Mouse (Mus musculus) liver, embryonic 16.5 days (tissue): Measurements from ENCODE around the gene Nxt2. TPM values are rescaled to one million over a fixed set of nuclear protein-coding genes. Genes with fewer than 3 reads are reported as not detected.

Source experiments
- ATAC-seq: fragments of 200-750 bp; cut with Nextera tagmentation; 2 replicates; pipeline ENCODE4 v1.8.0; 2017; ENCODE audit warnings: low read depth, mild to moderate bottlenecking, moderate number of reproducible peaks, moderate library complexity
- H3K27ac ChIP-seq: fragments of 300-500 bp; sonication (generic); 2 replicates; pipeline ENCODE4 v1.5.1; 2014; ENCODE audit warnings: mild to moderate bottlenecking, low read length
- H3K27me3 ChIP-seq: fragments of 300-500 bp; sonication (generic); 2 replicates; pipeline ENCODE4 v1.6.1; 2014; ENCODE audit warnings: low read depth, low read length, mixed read lengths; ENCODE audit not compliant: control insufficient read depth, insufficient read depth
- H3K36me3 ChIP-seq: fragments of 300-500 bp; sonication (generic); 2 replicates; pipeline ENCODE4 v1.6.1; 2014; ENCODE audit warnings: mild to moderate bottlenecking; ENCODE audit not compliant: control insufficient read depth, insufficient read depth
- H3K4me1 ChIP-seq: fragments of 300-500 bp; sonication (generic); 2 replicates; pipeline ENCODE4 v1.6.1; 2014; ENCODE audit warnings: low read depth, low read length, mixed read lengths; ENCODE audit not compliant: control insufficient read depth
- H3K4me2 ChIP-seq: fragments of 300-500 bp; sonication (generic); 2 replicates; pipeline ENCODE4 v1.6.1; 2014; ENCODE audit warnings: low read depth, low read length, mixed read lengths
- H3K4me3 ChIP-seq: fragments of 300-500 bp; sonication (generic); 2 replicates; pipeline ENCODE4 v1.5.1; 2014; ENCODE audit warnings: low read depth, mild to moderate bottlenecking, low read length
- H3K9ac ChIP-seq: fragments of 300-500 bp; sonication (generic); 2 replicates; pipeline ENCODE4 v1.6.1; 2014; ENCODE audit warnings: low read depth, low read length
- H3K9me3 ChIP-seq: fragments of 300-500 bp; sonication (generic); replicated peaks from 2 replicates; pipeline ENCODE4 v1.6.1; 2016; ENCODE audit warnings: low read length; ENCODE audit not compliant: control insufficient read depth
- WGBS: fragments of 180-500 bp; shearing (Covaris S2); extraction: QIAGEN DNeasy Blood & Tissue Kit; methylation state at CpG from one replicate; pipeline ENCODE4 v1.1.7; 2014; ENCODE audit not compliant: insufficient replicate concordance; 5-methylcytosine and 5-hydroxymethylcytosine counted together
- polyA plus RNA-seq: library from polyadenylated mRNA; unstranded; fragments of >200 nt; fragmentation: Nextera tagmentation; extraction: Ambion mirVana; gene quantifications from 2 replicates; pipeline ENCODE4 v1.2.1, GENCODE M21; 2015

The Nxt2 gene
- 7.7 and 9.1 TPM in 2 replicates for polyA plus RNA-seq

- no peaks in the 10 kb centered on the region for H3K9me3 ChIP-seq
- peak within 1 kb of the TSS; percentile 68 for H3K4me2 ChIP-seq
- no peaks in the 10 kb centered on the region for H3K27me3 ChIP-seq
- H3K4me1 ChIP-seq = no peaks in the 10 kb centered on the region
- 0 out of 2 replicates have a peak within 1 kb of the TSS, but pooled peaks have one; percentile 41 for H3K27ac ChIP-seq
- peak within 1 kb of the TSS; percentile 38 for H3K9ac ChIP-seq
- H3K36me3 ChIP-seq = no peaks in the 10 kb centered on the region
- H3K4me3 ChIP-seq = peak within 1 kb of the TSS; percentile 69
- no peak for ATAC-seq
- WGBS = 76% methylated on average over 14 of the region's 14 CpGs
Measured at GRCm38 (mm10) chrX:142226542-142226941, at the start of gene Nxt2. Gene Nxt2 (plus strand): TSS chrX:142226770.

- no peak for ATAC-seq
- no peak overlapping the region for H3K4me2 ChIP-seq
- H3K9ac ChIP-seq = no peak overlapping the region
- H3K4me1 ChIP-seq = no peaks in the 10 kb centered on the region
- no peak overlapping the region for H3K4me3 ChIP-seq
- H3K9me3 ChIP-seq = no peaks in the 10 kb centered on the region
- H3K36me3 ChIP-seq = no peaks in the 10 kb centered on the region
- H3K27me3 ChIP-seq = peaks cover 2% of the 10 kb centered on the region; the same call in 1 of the 2 replicates
- no peak overlapping the region for H3K27ac ChIP-seq
Measured at GRCm38 (mm10) chrX:142176981-142177380, 49.6 kb upstream of the Nxt2 start.

GRCm38 (mm10) chrX:142182026-142182425 lies 44.5 kb upstream of the Nxt2 start:
- Histone ChIP-seq H3K27me3 (no peaks in the 10 kb centered on the region), H3K27ac (no peak overlapping the region), H3K9me3 (no peaks in the 10 kb centered on the region), H3K4me1 (no peaks in the 10 kb centered on the region), H3K9ac (no peak overlapping the region), H3K4me2 (no peak overlapping the region), H3K4me3 (no peak overlapping the region), H3K36me3 (no peaks in the 10 kb centered on the region)
- ATAC-seq = no peak
- WGBS = 71% methylated on average over 2 of the region's 2 CpGs

- Histone ChIP-seq H3K27me3 (no peaks in the 10 kb centered on the region; the same call in 1 of the 2 replicates), H3K4me1 (no peaks in the 10 kb centered on the region), H3K27ac (no peak overlapping the region), H3K36me3 (no peaks in the 10 kb centered on the region), H3K4me3 (no peak overlapping the region), H3K4me2 (no peak overlapping the region), H3K9me3 (no peaks in the 10 kb centered on the region), H3K9ac (no peak overlapping the region)
- ATAC-seq = no peak
- 52% methylated on average over 22 of the region's 22 CpGs for WGBS
Measured at GRCm38 (mm10) chrX:142189023-142189703, 37.4 kb upstream of the Nxt2 start.

GRCm38 (mm10) chrX:142190355-142190754 lies 36.2 kb upstream of the Nxt2 start:
- H3K4me1 ChIP-seq = no peaks in the 10 kb centered on the region
- no peaks in the 10 kb centered on the region for H3K9me3 ChIP-seq
- H3K4me2 ChIP-seq = no peak overlapping the region
- 23% methylated on average over 2 of the region's 2 CpGs for whole genome bisulfite sequencing
- no peaks in the 10 kb centered on the region; the same call in 1 of the 2 replicates for H3K27me3 ChIP-seq
- H3K9ac ChIP-seq = no peak overlapping the region
- no peak overlapping the region for H3K4me3 ChIP-seq
- H3K36me3 ChIP-seq = no peaks in the 10 kb centered on the region
- no peak for ATAC-seq
- no peak overlapping the region for H3K27ac ChIP-seq

GRCm38 (mm10) chrX:142194420-142194819 lies 32.1 kb upstream of the Nxt2 start:
- Histone ChIP-seq H3K36me3 (no peaks in the 10 kb centered on the region), H3K27me3 (no peaks in the 10 kb centered on the region; the same call in 1 of the 2 replicates), H3K27ac (no peak overlapping the region), H3K9me3 (no peaks in the 10 kb centered on the region), H3K9ac (no peak overlapping the region), H3K4me1 (no peaks in the 10 kb centered on the region), H3K4me3 (no peak overlapping the region), H3K4me2 (no peak overlapping the region)
- WGBS = 53% methylated on average over 6 of the region's 6 CpGs
- ATAC-seq = no peak

GRCm38 (mm10) chrX:142195551-142195950 lies 31.0 kb upstream of the Nxt2 start:
- no peaks in the 10 kb centered on the region for H3K4me1 ChIP-seq
- no peak overlapping the region for H3K9ac ChIP-seq
- no peak overlapping the region for H3K4me2 ChIP-seq
- 40% methylated on average over 1 of the region's 1 CpGs for WGBS
- H3K27ac ChIP-seq = no peak overlapping the region
- no peaks in the 10 kb centered on the region for H3K36me3 ChIP-seq
- no peak overlapping the region for H3K4me3 ChIP-seq
- ATAC-seq = no peak
- H3K27me3 ChIP-seq = no peaks in the 10 kb centered on the region
- H3K9me3 ChIP-seq = no peaks in the 10 kb centered on the region

GRCm38 (mm10) chrX:142196831-142197230 lies 29.7 kb upstream of the Nxt2 start, which contains the start of gene Gucy2f:
Gene Gucy2f (minus strand): TSS chrX:142196931.
- Histone ChIP-seq H3K27me3 (no peaks in the 10 kb centered on the region), H3K36me3 (no peaks in the 10 kb centered on the region), H3K4me3 (no peak within 1 kb of the TSS), H3K27ac (no peak within 1 kb of the TSS), H3K9me3 (no peaks in the 10 kb centered on the region), H3K4me1 (no peaks in the 10 kb centered on the region), H3K4me2 (no peak within 1 kb of the TSS), H3K9ac (no peak within 1 kb of the TSS)
- ATAC-seq = no peak
- 59% methylated on average over 5 of the region's 5 CpGs for WGBS

- no peaks in the 10 kb centered on the region for H3K9me3 ChIP-seq
- no peak overlapping the region for H3K4me2 ChIP-seq
- H3K4me1 ChIP-seq = no peaks in the 10 kb centered on the region
- H3K36me3 ChIP-seq = no peaks in the 10 kb centered on the region
- ATAC-seq = no peak
- no peak overlapping the region for H3K4me3 ChIP-seq
- H3K9ac ChIP-seq = no peak overlapping the region
- no peaks in the 10 kb centered on the region for H3K27me3 ChIP-seq
- 8% methylated on average over 3 of the region's 3 CpGs for WGBS
- H3K27ac ChIP-seq = no peak overlapping the region
Measured at GRCm38 (mm10) chrX:142200295-142200694, 26.3 kb upstream of the Nxt2 start.
